ENCODE assay signal across 8 mouse cellular contexts in genomic region chr8:124896632-124897385, GRCm38 (mm10). TPM values are rescaled to one million over a fixed set of nuclear protein-coding genes. Genes with fewer than 3 reads are reported as not detected.
DNase-seq lines count a peak whose midpoint lies in the region; ATAC-seq and TF ChIP-seq lines count a peak whose summit lies in the region.

No protein-coding gene starts in this region.

- peak overlapping the region; percentile 96 for H3K4me3 ChIP-seq in G1E (ENCODE audit: low read depth, low read length)
- peak overlapping the region; percentile 67 for H3K4me3 ChIP-seq in cerebellum, adult 2 months (replicated peaks; ENCODE audit: insufficient read depth, low read depth, low read length)
- H3K4me3 ChIP-seq in forebrain, embryonic 16.5 days (replicated peaks; ENCODE audit: low read length) = peak overlapping the region; percentile 100
- H3K4me3 ChIP-seq in layer of hippocampus, adult 2 months = peak overlapping the region; percentile 67
- H3K4me3 ChIP-seq in lung, embryonic 15.5 days = peak overlapping the region; percentile 94

- H3K27ac ChIP-seq in cerebellum, adult 2 months (ENCODE audit: insufficient read depth, low read length) = peak overlapping the region; percentile 57
- peak overlapping the region; percentile 87 for H3K27ac ChIP-seq in forebrain, embryonic 16.5 days (ENCODE audit: low read length)
- peak overlapping the region; percentile 97 for H3K27ac ChIP-seq in layer of hippocampus, adult 2 months
- H3K27ac ChIP-seq in lung, embryonic 15.5 days = peak overlapping the region; percentile 90

- peaks cover 83% of the 10 kb centered on the region for H3K36me3 ChIP-seq in G1E (replicated peaks)
- peaks cover 16% of the 10 kb centered on the region for H3K36me3 ChIP-seq in forebrain, embryonic 16.5 days (ENCODE audit: control insufficient read depth, insufficient read depth)
- peaks cover 38% of the 10 kb centered on the region for H3K36me3 ChIP-seq in lung, embryonic 15.5 days

- peak overlapping the region; percentile 88 for H3K9ac ChIP-seq in forebrain, embryonic 16.5 days (replicated peaks; ENCODE audit: low read depth, low read length)
- H3K9ac ChIP-seq in lung, embryonic 15.5 days = peak overlapping the region; percentile 83

- 0 out of 2 replicates have a peak, but pooled peaks have one; percentile 13 for TF ChIP-seq POLR2A in cerebellum, adult 2 months (IDR thresholded peaks at IDR 0.05; ENCODE audit: borderline replicate concordance, insufficient read depth, low read length)

- DNase-seq in G1E (ENCODE audit: low spot score) = peak; percentile 73
- peak; percentile 81 to 83 for DNase-seq in cerebellum, adult 2 months
- peak; percentile 64 for DNase-seq in heart, postnatal 25 days (ENCODE audit: low spot score)
- DNase-seq in layer of hippocampus, adult 2 months (ENCODE audit: low spot score in 2 of 2) = peak; percentile 68 to 70
- DNase-seq in ovary, adult 18-20 months (ENCODE audit: low spot score) = peak; percentile 64
- DNase-seq in thymus, postnatal 0 days (ENCODE audit: low spot score) = peak; percentile 43

- no peak for TF ChIP-seq CTCF in G1E (IDR thresholded peaks at IDR 0.05; ENCODE audit: low read depth, low read length)
- peak; percentile 63; the same call in 1 of the 2 replicates for TF ChIP-seq CTCF in cerebellum, adult 2 months (IDR thresholded peaks at IDR 0.05; ENCODE audit: borderline replicate concordance, insufficient read depth, low read depth, low read length)
- TF ChIP-seq CTCF in layer of hippocampus, adult 2 months (conservative IDR thresholded peaks at IDR 0.05) = peak; percentile 81

- peaks cover 75% of the 10 kb centered on the region for H3K4me1 ChIP-seq in G1E (ENCODE audit: insufficient read depth, low read depth, low read length)
- peaks cover 19% of the 10 kb centered on the region for H3K4me1 ChIP-seq in cerebellum, adult 2 months (ENCODE audit: control insufficient read depth, insufficient read depth, low read length)
- peaks cover 34% of the 10 kb centered on the region for H3K4me1 ChIP-seq in forebrain, embryonic 16.5 days (replicated peaks; ENCODE audit: control insufficient read depth, insufficient read depth, low read length)
- peaks cover 24% of the 10 kb centered on the region for H3K4me1 ChIP-seq in lung, embryonic 15.5 days

- WGBS in cerebellum, adult 2 months = under 1% methylated on average over 55 of the region's 60 CpGs
- 2% methylated on average over 60 of the region's 60 CpGs for WGBS in forebrain, embryonic 16.5 days
- WGBS in lung, embryonic 15.5 days = under 1% methylated on average over 58 of the region's 60 CpGs

- H3K27me3 ChIP-seq in G1E (ENCODE audit: insufficient read depth, low read length) = no peaks in the 10 kb centered on the region
- H3K27me3 ChIP-seq in cerebellum, adult 2 months (ENCODE audit: control insufficient read depth, insufficient read depth, low read length) = no peaks in the 10 kb centered on the region
- H3K27me3 ChIP-seq in forebrain, embryonic 16.5 days (replicated peaks; ENCODE audit: control insufficient read depth, insufficient read depth, low read length) = no peaks in the 10 kb centered on the region
- no peaks in the 10 kb centered on the region for H3K27me3 ChIP-seq in lung, embryonic 15.5 days

- peak overlapping the region; percentile 89 for H3K4me2 ChIP-seq in forebrain, embryonic 16.5 days (ENCODE audit: low read length)
- H3K4me2 ChIP-seq in lung, embryonic 15.5 days = peak overlapping the region; percentile 98

- intact Hi-C loops in heart, postnatal 25 days (cut with DNase I) = loop anchor here (2.0 to 5.0 kb wide), 3 partner anchors 52 to 138 kb away; partner anchors contain the start of genes Egln1 and Tsnax

- no peaks in the 10 kb centered on the region for H3K9me3 ChIP-seq in G1E (replicated peaks)
- no peaks in the 10 kb centered on the region for H3K9me3 ChIP-seq in forebrain, embryonic 16.5 days (ENCODE audit: control insufficient read depth, low read length)
- H3K9me3 ChIP-seq in lung, embryonic 15.5 days = no peaks in the 10 kb centered on the region

- ATAC-seq in G1E (ENCODE audit: extremely low read depth, insufficient number of reproducible peaks, low FRiP score, poor library complexity, severe bottlenecking) = peak; percentile 64
- ATAC-seq in forebrain, embryonic 16.5 days = peak; percentile 16
- ATAC-seq in lung, embryonic 15.5 days (ENCODE audit: borderline replicate concordance, extremely low read depth, low FRiP score, low TSS enrichment) = peak; percentile 52; the same call in 1 of the 2 replicates

RNA-seq across cellular contexts. Expression of gene Exoc8, which starts 0.7 kb away (rescaled TPM):
- 14.4 and 15.1 TPM in 2 replicates for total RNA-seq in G1E (2014; fragmentation: Nextera tagmentation)
- 22.8 and 24.8 TPM in 2 replicates for total RNA-seq in G1E (2017)
- polyA plus RNA-seq in G1E (2012) = 10.4 and 10.9 TPM in 2 replicates
- 16.2 and 18.2 TPM in 2 replicates for polyA plus RNA-seq in cerebellum, adult 2 months (2012; rRNA removed)
- 15.0 and 15.2 TPM in 2 replicates for polyA plus RNA-seq in forebrain, embryonic 16.5 days (2015; fragmentation: Nextera tagmentation; extraction: Ambion mirVana)
- 10 to 100 TPM; 18.9 to 19.2 TPM for total RNA-seq in heart, postnatal 25 days (2021)
- total RNA-seq in layer of hippocampus, adult 2 months (2021) = 10 to 100 TPM; 35.6 TPM
- polyA plus RNA-seq in lung, embryonic 15.5 days (2015; fragmentation: Nextera tagmentation; extraction: Ambion mirVana) = 8.8 and 9.7 TPM in 2 replicates
- 7.0 and 9.2 TPM in 2 replicates for polyA plus RNA-seq in thymus, postnatal 0 days (2015; fragmentation: Nextera tagmentation; extraction: Ambion mirVana)

RNA-seq across cellular contexts. Expression of gene Sprtn, which starts 0.9 kb away (rescaled TPM):
- total RNA-seq in G1E (2014; fragmentation: Nextera tagmentation) (42.4 and 43.5 TPM in 2 replicates), G1E (2017) (34.7 and 35.8 TPM in 2 replicates)
- polyA plus RNA-seq in G1E (2012) = 13.0 and 21.7 TPM in 2 replicates
- polyA plus RNA-seq in cerebellum, adult 2 months (2012; rRNA removed) = 18.5 and 19.5 TPM in 2 replicates
- 10.6 and 12.9 TPM in 2 replicates for polyA plus RNA-seq in forebrain, embryonic 16.5 days (2015; fragmentation: Nextera tagmentation; extraction: Ambion mirVana)
- total RNA-seq in heart, postnatal 25 days (2021) = 10 to 100 TPM in 1 of 2 experiments, 1 to 10 TPM in 1; 9.5 to 12.2 TPM
- total RNA-seq in layer of hippocampus, adult 2 months (2021) = 10 to 100 TPM; 16.8 to 17.6 TPM
- 10.3 and 10.5 TPM in 2 replicates for polyA plus RNA-seq in lung, embryonic 15.5 days (2015; fragmentation: Nextera tagmentation; extraction: Ambion mirVana)
- polyA plus RNA-seq in thymus, postnatal 0 days (2015; fragmentation: Nextera tagmentation; extraction: Ambion mirVana) = 11.0 and 13.5 TPM in 2 replicates

RNA-seq across cellular contexts. Expression of gene 2810004N23Rik, which starts 33.9 kb away (rescaled TPM):
- total RNA-seq in G1E (2014; fragmentation: Nextera tagmentation) (49.3 and 61.9 TPM in 2 replicates), G1E (2017) (73.7 and 74.1 TPM in 2 replicates)
- polyA plus RNA-seq in G1E (2012) = 41.9 and 52.6 TPM in 2 replicates
- polyA plus RNA-seq in cerebellum, adult 2 months (2012; rRNA removed) = 15.0 and 15.7 TPM in 2 replicates
- 36.1 and 38.3 TPM in 2 replicates for polyA plus RNA-seq in forebrain, embryonic 16.5 days (2015; fragmentation: Nextera tagmentation; extraction: Ambion mirVana)
- 10 to 100 TPM; 39.7 to 45.5 TPM for total RNA-seq in heart, postnatal 25 days (2021)
- total RNA-seq in layer of hippocampus, adult 2 months (2021) = 10 to 100 TPM; 21.8 to 24.8 TPM
- polyA plus RNA-seq in lung, embryonic 15.5 days (2015; fragmentation: Nextera tagmentation; extraction: Ambion mirVana) = 42.0 and 43.9 TPM in 2 replicates
- polyA plus RNA-seq in thymus, postnatal 0 days (2015; fragmentation: Nextera tagmentation; extraction: Ambion mirVana) = 39.1 and 42.3 TPM in 2 replicates

RNA-seq across cellular contexts. Expression of gene Gnpat, which starts 34.0 kb away (rescaled TPM):
- 125 and 146 TPM in 2 replicates for total RNA-seq in G1E (2014; fragmentation: Nextera tagmentation)
- 129 and 131 TPM in 2 replicates for total RNA-seq in G1E (2017)
- polyA plus RNA-seq in G1E (2012) = 80.5 and 128 TPM in 2 replicates
- 98.3 and 100 TPM in 2 replicates for polyA plus RNA-seq in cerebellum, adult 2 months (2012; rRNA removed)
- 92.7 TPM in 2 replicates for polyA plus RNA-seq in forebrain, embryonic 16.5 days (2015; fragmentation: Nextera tagmentation; extraction: Ambion mirVana)
- 100 to 1,000 TPM; 168 to 181 TPM for total RNA-seq in heart, postnatal 25 days (2021)
- total RNA-seq in layer of hippocampus, adult 2 months (2021) = 10 to 100 TPM; 64.3 to 68.0 TPM
- 93.6 and 99.0 TPM in 2 replicates for polyA plus RNA-seq in lung, embryonic 15.5 days (2015; fragmentation: Nextera tagmentation; extraction: Ambion mirVana)
- polyA plus RNA-seq in thymus, postnatal 0 days (2015; fragmentation: Nextera tagmentation; extraction: Ambion mirVana) = 78.2 and 78.9 TPM in 2 replicates

RNA-seq across cellular contexts. Expression of gene Egln1, which starts 52.3 kb away (rescaled TPM):
- total RNA-seq in G1E (2014; fragmentation: Nextera tagmentation) = 39.3 and 40.8 TPM in 2 replicates
- 31.8 and 33.8 TPM in 2 replicates for total RNA-seq in G1E (2017)
- 17.6 and 19.9 TPM in 2 replicates for polyA plus RNA-seq in G1E (2012)
- polyA plus RNA-seq in cerebellum, adult 2 months (2012; rRNA removed) = 58.1 and 58.8 TPM in 2 replicates
- 21.3 and 21.8 TPM in 2 replicates for polyA plus RNA-seq in forebrain, embryonic 16.5 days (2015; fragmentation: Nextera tagmentation; extraction: Ambion mirVana)
- 100 to 1,000 TPM; 272 to 278 TPM for total RNA-seq in heart, postnatal 25 days (2021)
- 10 to 100 TPM; 60.3 to 65.9 TPM for total RNA-seq in layer of hippocampus, adult 2 months (2021)
- 12.0 and 13.3 TPM in 2 replicates for polyA plus RNA-seq in lung, embryonic 15.5 days (2015; fragmentation: Nextera tagmentation; extraction: Ambion mirVana)
- polyA plus RNA-seq in thymus, postnatal 0 days (2015; fragmentation: Nextera tagmentation; extraction: Ambion mirVana) = 13.0 and 15.3 TPM in 2 replicates

Comparison
In these comparisons a context has a peak if more than half of its experiments do, and no peak if none do; other contexts are left out.
1. Peak in every context shown above with its lines: DNase-seq, ATAC-seq, H3K4me3 ChIP-seq and H3K27ac ChIP-seq.